Mouse (Mus musculus) spleen, postnatal 14 days (tissue): ENCODE results near the gene Ly9.

ENCODE experiments used
- DNase-seq, 2 experiments: peaks; one replicate each; pipeline ENCODE4 v3.0.0; 2021 to 2022; ENCODE audit warnings: low spot score in 2 of 2

Gene Ly9

DNA sequence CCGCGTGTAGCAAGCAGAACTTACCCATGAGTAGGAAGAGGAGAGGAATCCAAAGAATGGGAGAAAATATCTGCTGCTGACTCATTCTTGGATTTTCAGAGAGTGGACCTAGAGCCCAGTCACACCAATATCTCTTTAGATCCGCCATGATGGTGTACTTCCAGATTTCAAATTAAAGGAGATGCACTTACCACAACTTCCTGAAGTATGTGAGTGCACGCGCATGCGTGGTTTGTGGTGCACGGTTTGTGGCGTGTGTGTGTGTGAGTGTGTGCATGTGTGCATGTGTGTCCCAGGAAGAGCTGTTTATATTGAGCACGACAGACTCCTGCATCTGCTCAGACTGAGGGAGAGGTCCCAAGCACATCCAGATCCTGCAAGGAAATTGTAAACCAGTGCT lies at the start of gene Ly9:
Ly9 (minus strand) TSS at position 235 of the 400 bp plus-strand sequence.
- peak; percentile 37 to 58 for DNase-seq

DNA sequence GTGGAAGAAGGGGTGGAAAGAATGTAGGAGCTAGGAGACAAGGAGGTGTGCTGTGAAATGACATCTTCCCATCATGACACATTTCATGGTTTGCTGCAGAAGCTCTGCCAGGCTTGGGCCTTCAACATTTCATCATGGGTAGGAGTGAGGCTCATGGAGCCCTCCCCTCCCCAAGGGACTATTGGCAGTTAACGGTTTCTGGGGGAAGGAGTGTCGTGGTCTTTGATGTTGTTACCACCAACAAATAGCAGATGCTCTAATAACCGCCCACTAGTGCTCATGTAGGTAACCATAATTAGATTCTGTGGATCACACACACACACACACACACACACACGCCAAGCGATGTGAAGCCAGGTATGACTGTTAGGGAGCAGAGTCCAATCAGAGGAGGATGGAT lies 45.5 kb upstream of the Ly9 start, which contains the start of gene Slamf7:
Slamf7 (minus strand) TSS at position 302 of the 400 bp plus-strand sequence.
- no peak for DNase-seq

DNA sequence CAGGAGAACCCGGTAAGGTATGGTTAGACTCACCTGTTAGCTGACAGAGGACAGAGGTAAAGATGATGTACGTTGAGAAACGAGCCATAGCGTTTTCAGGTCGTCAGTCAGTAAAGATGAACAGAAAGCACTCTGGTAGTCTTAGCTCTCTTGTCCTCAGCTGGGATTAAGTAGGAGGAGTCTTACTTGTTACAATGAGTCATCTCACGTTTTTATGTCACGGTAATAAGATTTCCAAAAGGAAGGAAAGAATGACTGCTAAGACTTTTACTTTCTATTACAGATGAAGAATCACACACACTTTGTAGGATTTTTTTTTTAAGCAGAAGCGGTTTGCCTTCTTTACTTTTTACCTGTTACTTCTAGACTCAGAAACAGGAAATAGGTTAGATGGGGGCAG lies 41.6 kb upstream of the Ly9 start:
- no peak for DNase-seq

DNA sequence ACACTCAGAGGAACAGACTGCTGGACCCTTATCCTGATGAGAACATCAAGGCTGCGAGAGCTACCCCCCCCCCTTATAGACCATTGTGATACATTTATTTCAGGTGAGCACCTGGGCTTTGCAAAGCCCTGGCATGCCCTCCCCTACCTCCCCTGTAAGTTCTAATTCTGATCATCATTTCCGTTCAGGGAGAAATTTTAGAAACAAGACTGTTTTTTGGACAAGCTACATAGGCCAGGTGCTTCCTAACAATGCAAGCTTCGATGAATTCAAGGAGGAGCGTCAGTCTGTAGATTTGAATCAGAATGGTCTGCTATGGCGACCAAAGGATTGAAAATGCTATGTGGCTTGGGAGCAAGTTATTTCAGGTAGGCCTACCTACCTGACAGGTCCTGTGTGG lies 40.5 kb upstream of the Ly9 start:
- no peak for DNase-seq

DNA sequence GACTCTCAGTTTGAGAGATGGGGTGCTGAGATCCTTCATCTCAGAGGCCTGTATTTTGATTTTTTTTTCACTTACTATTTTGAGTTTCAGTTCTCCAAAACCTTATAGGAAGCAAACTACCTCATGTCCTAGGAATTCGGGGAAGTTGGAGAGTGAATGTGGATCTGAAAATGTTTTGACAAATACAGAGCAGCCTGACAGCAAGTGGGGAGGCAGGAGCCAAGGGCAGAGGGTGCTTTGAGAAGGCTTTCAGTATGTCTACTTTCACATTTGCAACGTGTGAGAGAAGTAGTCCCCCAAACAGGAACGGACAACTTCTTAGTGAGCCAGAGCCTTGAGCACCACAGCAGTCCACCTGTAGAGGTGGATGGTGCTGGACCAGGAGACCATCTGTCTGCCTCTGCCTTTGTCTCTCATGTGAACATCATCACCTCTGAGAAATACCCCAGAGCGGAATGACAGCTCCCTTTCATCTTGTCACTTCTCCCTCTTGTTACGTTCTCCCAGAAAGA lies 39.3 kb upstream of the Ly9 start:
- DNase-seq: no peak

DNA sequence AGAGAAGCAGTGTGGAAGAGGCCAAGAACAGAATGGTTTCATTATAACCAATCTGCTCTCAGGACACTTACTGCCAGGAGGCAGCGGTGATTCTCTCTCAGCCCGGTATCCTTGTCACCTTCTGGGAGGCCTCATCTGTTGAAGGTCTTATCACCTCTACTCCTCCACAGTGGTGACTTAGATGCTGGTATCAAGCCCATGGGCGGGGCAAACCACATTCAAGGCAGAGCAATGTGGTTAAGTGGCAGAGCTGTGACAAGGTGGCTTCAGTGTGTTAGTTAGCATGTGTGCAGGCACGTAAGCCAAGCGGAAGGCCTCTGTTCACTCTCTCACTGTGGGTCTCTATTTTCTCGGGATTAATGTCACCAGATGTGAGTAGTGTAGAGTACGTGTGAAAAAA lies 36.4 kb upstream of the Ly9 start:
- DNase-seq: no peak

DNA sequence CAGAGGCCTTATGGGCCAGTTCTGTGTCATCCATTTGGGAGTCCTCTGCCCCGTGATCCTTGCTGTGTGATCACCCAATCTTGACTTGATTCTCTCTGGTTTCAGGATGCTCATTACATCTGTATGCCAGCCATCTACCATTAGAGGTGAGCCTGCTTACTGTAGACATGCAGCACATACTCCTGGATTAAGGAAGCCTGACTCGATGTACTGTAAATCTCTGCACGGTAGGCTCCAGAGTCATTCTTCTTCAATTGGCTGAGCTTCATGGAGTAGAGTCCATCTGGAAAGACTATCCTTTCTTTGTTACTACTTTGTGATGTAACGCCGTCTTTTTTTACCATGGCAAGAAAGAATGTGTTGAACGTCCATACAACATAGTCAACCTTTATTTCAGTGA lies 33.6 kb upstream of the Ly9 start:
- no peak for DNase-seq

DNA sequence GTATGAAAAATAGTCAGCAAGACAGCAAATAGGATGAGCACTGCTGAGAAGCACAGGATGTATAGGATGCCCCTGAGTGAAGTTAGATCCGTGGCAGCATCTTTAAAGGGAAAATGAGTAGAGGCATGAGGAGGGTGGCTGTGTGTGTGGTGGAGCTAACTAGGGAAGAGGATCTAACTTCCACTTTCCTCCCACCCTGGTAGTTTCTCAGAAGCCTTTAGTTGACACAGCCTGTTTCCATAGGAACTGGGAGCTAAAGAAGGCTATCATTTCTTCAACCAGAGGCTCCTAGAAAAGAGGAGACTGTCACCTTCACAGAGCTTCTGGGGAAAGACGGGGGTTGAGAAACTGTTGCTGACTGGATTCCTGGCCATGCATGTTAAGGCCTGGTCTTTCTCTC lies 31.5 kb upstream of the Ly9 start:
- no peak for DNase-seq

DNA sequence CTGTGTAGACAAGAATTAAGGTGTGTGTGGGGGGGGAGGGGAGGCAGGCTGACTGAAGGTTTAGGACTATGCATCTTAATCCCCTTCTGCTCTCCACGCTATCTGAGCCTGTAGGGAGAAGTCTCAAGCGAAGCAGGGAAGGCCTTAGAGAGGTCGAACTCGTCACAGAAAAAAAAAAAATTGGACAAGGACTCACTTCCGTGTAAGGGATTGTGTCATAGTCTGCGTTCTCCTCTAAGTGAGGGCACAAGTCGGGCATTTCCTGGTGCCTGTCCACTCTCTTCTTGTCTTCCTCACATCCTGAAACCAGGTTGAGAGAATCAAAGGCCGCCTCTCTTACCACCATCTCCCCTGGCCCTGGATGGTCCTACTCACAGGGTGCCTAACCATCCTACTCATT lies 29.9 kb upstream of the Ly9 start:
- no peak for DNase-seq

DNA sequence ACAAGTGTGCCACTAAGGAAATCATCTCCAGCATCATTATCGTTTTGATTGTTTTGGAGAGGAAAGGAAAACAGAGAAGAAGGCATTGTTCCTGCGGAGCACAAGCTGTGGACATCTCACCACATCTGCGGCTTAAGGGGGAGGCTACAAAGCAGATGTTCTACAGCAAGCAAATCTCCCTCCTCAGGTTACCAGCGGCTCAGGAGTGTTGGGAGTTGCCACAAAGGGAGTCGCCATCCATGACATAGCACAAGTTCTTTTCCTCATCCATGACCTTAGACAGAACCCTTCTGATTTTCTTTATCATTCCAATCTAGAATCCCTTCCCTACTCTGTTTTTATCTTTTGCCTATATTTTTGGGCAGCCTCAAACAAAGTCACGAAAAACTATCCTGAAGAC lies 28.5 kb upstream of the Ly9 start:
- no peak for DNase-seq

DNA sequence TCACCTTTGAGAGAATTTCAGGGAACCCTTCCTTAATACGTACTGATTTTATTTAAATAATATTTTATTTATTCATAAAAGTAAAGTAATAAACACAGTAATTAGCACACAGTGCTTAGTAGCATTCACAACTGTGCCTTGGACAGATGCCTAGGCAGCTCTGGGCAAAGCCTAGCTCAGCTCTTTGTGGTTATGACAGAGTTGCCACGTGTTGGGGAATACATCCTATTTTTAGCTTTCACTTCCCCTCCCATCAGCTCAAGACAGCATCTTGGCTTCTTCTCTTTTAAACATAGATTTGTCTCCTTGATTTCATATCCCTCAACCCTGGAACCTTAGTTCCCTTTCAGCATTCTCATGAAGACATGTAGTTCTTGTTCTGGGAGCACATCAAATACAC lies 24.2 kb upstream of the Ly9 start:
- DNase-seq: no peak

DNA sequence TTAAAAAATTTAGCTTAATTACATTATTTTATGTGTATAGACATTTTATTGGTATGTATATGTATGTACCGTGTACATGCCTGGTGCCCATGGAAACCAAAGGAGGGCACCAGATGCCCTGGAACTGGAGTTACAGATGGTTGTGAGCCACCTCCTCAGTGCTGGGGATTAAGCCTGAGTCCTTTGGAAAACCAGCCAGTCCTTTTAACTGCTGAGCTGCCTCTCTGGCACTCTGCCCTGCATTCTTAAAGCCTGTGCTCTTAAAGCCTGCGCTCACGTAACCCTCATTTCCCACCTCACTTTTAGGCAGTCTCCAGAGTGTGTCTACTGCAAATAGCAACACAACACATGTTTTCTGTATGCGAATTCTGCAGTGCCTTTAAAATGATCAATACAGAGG lies 23.7 kb upstream of the Ly9 start:
- no peak for DNase-seq

DNA sequence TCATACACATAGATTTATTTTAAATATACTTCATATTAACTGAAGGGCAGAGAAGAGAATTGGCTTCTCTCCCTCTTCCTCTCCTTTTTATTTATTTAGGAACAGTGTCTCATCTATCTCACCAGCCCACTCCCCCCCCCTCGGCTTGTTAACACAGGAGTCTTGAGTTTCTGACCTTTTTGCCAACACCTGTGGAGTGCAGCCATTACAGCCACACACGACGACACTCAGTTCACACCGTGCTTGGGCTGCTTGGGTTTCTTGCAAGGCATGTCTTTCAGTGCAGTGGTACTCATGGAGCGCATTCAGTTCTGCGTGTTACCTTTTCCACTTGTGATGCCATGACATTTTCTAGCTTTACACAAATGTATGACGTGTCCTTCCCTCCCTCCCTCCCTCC lies 22.8 kb upstream of the Ly9 start:
- no peak for DNase-seq

DNA sequence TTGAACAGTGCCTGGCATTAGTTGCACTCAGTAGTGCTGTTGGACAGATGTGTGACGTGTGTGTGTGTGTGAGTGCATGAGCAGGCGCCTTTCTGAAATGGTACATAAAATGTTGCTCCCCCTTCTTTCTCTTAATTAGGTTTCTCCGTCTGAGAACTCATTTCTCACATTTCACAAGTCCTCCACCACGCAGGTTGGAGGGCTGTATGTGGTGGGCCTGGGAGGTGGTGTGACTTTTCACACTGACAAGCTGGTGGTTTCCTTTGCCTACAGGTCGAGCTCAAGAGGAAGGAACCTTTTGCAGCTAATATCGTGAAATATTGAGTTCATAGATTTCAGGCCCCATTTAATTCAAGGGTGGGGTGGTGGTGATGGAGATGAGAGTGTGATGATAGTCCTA lies 22.0 kb upstream of the Ly9 start:
- DNase-seq: no peak

DNA sequence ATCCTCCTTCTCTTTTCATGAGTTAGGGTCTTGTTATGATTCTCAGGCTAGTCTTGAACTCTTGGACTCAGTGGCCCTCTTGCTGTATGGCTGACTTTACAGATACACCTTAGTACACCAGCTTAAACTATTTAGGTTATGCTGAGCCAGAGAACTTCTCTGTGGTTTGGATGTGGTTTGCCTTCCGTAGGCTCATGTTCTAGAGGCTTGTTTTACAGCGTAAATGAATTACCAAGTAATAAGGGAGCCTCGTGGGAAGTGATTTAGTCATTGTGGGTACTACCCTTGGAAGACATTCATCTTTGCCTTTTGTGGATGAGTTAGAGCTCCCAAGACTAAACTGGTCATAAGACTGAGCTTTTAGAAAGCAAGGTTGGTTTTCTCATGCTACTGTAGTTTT lies 20.6 kb upstream of the Ly9 start:
- DNase-seq: no peak

DNA sequence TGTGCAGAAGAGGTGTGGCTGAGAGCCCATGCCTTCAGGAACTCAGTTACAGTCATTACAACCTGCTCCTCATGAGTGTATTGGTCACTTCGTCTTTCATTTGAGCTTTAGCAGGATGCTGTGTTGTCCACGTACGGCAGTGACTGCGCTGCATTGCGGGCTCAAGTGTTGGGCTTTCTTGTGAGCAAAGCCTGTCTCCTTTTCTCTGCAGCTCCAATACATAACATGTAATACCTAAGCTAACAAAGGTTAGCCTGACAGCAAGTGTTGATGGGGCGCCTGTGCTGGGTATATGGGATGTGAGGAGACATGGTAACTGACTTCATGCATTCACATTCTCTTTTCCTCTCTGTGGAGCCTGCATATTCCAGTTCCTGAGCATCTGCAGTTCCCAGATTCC lies 12.9 kb upstream of the Ly9 start:
- DNase-seq: no peak

DNA sequence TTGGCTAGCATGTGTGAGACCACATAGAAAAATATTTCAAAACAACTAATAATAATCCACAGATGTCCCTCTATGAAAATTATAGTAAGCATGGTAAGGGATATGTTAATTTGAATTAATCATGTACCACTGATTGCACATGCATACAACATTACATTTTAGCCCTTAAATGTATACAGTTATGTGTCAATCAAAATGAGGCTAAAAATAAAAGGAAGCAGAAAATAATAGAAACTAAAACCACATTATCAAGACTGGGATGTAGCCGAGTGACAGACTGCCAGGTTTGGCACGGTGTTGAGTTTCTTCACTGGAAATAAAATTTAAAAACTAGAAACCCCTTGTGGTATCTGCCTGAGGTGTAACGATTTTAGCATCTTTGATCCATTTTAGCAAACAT lies 12.4 kb upstream of the Ly9 start:
- DNase-seq: no peak

DNA sequence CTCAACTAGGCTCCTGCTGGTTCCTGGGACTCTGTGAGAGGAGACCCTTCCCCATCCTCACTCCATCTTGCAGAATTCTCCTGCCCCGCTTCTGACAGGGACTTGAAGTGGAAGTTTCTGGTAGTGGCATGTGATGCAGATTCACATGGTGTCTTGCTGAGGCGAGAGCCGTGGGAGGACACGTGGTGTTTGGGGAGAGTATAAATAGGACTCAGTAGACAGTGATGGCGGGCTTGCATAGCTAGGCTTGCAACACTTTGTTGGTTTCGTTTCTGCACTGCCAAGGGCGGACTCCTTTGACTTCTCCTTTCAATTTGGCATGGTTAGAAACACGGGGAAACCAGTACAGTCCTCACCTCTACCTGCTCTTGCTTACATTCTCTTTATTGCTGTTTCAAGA lies 11.8 kb upstream of the Ly9 start:
- peak in 1 of 2 experiments; percentile 41 for DNase-seq

DNA sequence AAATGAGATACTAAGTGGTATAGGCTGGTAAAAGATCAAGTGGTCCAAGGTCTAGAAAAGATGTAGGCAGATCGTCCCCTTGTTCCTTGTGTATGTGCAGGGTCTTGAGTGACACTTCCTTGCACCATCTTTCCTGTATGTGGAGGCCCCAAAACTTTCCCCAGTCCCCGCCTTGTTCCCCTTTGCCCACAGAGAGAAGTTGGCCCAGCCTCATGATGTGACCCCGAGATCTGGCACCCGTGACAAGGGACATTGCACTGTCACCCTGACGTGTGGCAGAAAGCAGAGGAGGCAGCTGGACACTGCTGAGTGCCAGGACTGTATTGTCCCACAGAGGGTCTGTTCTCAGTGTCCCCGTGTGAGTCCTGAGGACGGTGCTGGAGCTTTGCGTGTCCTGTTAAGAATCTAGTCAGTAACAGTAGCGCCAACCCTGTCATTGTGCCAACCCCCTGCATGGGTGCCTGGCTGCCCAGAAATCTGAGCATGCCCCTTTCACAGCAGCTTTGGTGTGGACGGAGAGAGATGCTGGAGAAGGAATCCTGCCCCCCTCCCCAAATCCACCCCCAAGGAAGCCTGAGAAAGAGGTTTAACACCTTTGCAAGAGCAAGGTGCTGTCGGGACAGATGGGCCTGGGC lies 9.8 kb upstream of the Ly9 start:
- no peak for DNase-seq

DNA sequence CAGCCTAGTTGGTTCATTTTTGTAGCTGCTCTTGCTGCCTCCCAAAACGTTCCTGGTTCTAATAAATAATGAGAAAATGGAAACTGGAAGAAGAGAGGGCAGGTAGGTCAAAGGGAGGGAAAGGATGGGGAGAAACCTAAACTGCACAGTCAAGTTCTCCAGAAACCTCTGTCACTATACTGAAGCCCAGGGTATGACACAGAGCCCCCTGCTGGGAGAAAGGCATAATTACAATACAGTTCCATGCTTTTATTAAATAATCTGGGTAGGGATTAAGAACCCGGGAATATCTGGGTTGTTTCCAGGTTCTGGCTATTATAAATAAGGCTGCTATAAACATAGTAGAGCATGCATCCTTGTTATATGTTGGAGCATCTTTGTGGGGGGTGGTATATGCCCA lies 6.8 kb upstream of the Ly9 start:
- no peak for DNase-seq

DNA sequence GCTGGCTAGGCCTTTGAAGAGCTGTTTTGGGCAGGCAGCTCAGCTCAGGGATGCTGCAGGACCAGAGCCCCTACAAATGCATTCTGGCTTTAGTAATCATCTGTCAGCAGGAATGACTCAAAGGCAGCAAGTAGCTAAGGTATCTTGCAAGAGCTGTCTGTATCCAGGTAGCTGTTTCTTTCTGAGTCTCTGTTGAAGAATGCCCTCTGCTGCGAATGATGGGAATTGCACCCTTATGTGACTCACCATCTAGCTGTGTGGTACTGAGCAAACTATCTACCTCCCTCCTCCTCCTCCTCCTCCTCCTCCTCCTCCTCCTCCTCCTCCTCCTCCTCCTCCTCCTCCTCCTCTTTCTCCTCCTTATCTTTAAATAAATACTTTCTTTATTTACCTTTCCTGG lies 3.6 kb upstream of the Ly9 start:
- DNase-seq: peak in 1 of 2 experiments; percentile 36

DNA sequence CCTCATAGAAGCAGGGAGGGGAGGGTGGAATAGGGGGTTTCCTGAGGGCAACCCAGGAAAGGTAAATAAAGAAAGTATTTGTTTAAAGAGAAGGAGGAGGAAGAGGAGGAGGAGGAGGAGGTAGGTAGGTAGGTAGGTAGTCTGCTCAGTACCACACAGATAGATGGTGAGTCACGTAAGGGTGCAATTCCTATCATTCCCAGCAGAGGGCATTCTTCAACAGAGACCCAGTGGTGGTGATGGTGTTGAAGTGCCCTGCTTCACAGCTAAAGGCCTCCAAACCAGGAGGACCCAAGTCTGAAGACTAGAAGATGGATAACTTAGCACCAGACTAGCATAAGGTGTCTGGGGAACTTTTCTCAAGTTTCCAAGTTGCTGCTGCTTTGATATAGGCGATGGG lies 2.8 kb upstream of the Ly9 start:
- DNase-seq: peak in 1 of 2 experiments; percentile 49

DNA sequence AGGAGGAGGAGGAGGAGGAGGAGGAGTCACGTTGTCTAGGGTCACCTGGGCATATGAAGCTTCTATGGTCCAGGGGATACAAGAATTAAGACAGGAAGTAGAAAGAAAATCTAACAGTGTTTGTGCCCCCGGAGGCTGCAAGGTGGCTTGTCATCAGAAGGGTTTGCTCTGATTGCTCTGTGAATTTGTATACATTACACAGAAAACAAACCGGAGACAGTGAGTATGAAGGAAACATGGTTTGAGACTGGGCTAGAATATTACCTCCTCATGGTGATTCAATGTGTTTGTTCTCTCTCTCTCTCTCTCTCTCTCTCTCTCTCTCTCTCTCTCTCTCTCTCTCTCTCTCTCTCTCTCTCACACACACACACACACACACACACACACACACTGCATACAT lies 554 bp downstream of the Ly9 start:
- no peak for DNase-seq

DNA sequence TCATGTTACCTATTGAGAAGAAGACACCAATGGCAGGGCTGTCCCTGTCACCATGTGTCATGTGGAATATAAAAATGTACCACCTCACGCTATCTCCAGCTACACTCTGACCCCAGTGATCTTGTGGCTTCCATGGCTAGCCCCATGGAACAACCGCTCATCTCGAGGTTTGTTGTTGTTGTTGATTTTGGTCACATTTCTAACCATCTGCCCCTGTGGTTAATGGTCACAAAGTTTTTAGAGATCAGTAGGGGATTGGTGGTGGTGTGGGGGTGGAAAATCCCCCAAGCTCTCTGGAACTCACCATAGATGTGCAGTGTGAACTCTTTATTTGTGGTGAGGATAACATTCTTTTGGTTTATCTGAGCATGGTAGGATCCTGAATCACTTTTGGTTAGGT lies 2.5 kb downstream of the Ly9 start:
- DNase-seq: no peak
